Mouse (Mus musculus) CD4-positive helper T cell, adult 2 months (primary cell): ENCODE data around the gene Rnf123.
A peak's percentile ranks its signal among the peaks of the same experiment; 100 is the strongest.

ENCODE experiments used
- DNase-seq: peaks from one replicate; pipeline ENCODE4 v3.0.0-alpha.2; 2012; ENCODE audit warnings: low read depth, missing footprints, low spot score

The Rnf123 gene

DNA sequence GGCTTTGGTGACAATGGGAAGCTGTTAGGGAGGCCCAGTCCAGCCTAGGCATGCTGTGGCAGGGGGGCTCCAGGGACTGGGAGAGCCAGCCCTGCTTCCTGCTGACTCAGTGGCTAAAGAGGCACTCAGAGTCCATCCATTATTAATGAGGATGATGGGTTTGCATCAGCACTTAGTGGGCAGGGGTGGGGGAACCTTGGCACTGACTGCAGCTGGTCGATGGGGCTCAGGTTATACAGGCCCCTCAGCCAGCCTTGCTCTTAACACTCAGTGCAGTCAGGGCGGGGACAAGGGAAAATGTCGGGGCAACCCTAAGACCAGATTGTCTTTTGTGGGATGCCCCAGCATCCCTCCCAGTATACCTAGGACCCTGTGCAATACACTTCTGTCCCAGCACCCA lies 21.0 kb downstream of the Rnf123 start:
- DNase-seq = no peak

DNA sequence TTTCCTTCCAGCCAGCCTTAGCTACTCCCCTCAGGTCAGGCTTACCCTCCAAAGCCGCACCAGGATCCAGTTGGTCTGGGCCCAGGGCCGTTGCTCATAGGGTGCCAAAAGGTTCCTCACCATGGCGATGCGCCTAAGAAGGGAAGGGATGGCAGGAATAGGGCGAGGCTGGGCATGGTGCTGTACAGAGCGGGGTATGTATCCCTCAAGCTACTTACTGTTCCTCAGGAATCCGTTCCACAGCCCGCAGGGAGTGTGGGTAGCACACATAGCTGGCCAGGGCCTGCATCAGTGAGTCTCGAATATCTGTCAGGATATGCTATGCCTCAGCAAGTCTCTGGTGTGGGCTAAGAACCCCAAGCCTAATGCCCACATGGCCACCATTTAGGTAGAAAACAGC lies 24.9 kb downstream of the Rnf123 start:
- DNase-seq = no peak

DNA sequence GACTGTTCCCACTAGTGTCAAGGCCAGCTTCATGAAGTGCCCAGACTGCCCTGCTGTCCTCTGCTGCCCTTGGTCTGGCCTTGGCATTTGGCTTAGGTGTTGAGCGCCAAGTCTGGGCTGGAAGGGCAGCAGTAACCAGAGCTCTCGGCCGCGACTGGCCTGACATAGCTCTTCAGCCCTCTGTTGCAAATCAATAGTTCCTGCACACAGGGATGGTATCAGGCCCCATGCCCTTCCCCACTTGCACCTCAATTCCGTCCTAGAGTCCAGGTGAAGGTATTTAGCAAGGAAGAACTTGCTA lies 25.9 kb downstream of the Rnf123 start:
- no peak for DNase-seq

DNA sequence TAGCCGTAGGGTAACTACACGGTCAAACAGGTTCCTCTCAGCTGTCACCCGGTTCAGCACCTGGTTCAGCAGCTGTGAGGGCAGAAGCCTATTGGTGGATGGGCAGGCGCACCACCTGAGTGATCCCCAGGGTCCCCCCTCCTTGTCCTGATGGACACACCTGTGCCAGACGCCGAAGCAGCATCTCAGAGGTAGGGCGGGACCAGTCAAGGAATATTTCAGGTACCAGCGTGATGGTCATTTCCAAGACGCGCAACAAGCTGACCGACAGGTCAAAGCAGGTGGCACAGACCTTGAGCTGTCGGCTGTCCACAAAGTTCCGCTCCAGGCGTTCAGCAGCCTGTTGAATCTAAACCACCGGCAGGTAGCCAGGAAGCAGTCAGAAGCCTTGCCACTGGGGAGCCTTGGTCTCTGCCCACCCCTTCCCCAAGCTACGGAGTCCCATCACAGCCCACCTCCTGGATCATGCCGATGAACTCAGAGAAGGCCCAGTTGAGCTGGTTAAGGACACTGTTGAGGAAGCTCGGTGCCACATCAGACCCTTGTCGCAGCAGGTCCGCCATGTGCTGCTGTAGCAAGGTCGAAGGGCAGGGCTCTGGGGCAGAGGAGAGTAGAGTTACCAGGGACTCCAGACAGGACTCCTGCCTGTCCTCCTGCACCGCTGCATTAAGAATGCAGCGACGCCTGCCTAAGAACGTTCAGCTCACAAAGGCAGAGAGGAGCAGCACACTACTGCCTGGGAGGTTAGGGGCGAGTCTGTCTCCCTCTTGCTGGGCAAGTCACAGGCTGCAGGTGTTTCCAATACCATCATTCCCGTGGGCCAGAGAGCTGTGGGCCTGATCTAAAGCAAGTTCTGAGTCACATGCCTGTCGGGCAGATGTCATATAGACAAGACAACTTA lies 26.5 kb downstream of the Rnf123 start:
- DNase-seq = no peak

DNA sequence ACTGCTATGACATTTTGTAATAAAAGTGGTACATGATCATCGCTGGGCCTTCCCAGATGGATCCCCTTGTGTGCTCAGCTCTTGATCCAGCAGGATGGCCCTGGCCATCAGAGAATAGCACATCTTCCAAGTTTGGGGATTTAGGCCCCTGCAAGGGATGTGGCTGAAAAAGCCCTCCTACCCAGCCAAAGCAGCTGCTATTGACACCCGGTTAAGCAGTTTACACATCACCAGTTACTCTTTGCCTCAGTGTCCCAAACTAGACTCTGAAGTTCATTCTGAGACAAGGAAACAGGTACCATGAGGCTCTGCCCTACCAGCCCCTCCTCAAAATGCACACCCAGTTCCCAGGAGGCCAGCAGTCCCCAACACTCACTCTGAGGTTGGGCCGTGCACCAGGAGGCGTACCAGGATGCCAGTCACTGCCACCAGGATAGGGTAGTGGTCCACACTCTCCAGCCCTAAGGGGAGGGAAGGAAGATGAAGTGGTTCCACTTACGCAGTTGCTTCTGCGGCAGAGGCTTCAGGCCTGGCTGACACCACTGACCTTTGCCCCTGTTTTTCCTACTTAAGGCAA lies 27.4 kb downstream of the Rnf123 start:
- no peak for DNase-seq

DNA sequence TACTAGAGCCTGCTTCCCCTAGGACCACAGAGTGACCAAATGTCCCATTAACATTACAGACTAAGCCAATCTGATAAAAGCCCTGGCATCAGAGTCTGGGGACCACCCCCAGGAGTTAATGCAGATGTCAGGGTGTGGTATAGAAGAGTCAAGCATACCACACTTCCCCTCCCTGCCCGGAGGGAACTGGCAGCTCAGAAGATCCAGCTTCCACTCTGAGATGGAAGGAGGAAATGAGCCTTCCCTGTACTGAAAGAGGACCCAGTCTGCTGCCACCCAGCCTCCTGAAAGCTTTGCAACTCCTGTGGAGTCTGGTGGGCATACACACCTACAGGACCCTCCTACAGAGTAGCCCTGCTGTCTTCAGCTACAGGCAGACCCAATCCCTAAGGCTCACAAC lies 28.1 kb downstream of the Rnf123 start:
- DNase-seq = no peak

DNA sequence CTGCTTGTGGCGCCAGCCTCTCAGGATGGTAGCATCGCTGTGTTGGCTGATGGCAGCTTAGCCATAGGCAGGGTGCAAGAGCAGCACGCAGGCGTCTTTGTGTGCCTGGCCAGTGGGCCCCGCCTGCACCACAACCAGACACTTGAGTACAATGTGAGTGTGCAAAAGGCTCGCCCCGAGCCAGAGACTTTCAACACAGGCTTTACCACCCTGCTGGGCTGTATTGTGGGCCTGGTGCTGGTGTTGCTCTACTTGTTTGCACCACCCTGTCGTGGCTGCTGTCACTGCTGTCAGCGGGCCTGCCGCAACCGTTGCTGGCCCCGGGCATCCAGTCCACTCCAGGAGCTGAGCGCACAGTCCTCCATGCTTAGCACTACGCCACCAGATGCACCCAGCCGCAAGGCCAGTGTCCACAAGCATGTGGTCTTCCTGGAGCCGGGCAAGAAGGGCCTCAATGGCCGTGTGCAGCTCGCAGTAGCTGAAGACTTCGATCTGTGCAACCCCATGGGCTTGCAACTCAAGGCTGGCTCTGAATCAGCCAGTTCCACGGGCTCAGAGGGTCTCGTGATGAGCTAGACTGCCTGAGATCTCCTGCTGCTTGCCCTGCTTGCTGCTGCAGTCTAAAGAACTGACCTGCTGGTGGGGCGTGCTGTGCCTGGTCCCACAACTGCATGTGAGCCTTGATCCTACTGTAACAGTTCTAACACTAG lies 28.7 kb downstream of the Rnf123 start:
- DNase-seq = no peak

DNA sequence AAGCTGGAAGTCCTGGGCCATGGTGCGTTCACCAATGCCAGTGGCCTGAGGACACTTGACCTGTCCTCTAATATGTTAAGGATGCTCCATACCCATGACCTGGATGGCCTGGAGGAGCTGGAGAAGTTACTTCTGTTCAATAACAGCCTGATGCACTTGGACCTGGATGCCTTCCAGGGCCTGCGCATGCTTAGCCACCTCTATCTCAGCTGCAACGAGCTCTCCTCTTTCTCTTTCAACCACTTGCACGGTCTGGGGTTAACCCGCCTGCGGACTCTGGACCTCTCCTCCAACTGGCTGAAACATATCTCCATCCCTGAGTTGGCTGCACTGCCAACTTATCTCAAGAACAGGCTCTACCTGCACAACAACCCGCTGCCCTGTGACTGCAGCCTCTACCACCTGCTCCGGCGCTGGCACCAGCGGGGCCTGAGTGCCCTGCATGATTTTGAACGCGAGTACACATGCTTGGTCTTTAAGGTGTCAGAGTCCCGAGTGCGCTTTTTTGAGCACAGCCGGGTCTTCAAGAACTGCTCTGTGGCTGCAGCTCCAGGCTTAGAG lies 29.4 kb downstream of the Rnf123 start:
- DNase-seq = no peak

DNA sequence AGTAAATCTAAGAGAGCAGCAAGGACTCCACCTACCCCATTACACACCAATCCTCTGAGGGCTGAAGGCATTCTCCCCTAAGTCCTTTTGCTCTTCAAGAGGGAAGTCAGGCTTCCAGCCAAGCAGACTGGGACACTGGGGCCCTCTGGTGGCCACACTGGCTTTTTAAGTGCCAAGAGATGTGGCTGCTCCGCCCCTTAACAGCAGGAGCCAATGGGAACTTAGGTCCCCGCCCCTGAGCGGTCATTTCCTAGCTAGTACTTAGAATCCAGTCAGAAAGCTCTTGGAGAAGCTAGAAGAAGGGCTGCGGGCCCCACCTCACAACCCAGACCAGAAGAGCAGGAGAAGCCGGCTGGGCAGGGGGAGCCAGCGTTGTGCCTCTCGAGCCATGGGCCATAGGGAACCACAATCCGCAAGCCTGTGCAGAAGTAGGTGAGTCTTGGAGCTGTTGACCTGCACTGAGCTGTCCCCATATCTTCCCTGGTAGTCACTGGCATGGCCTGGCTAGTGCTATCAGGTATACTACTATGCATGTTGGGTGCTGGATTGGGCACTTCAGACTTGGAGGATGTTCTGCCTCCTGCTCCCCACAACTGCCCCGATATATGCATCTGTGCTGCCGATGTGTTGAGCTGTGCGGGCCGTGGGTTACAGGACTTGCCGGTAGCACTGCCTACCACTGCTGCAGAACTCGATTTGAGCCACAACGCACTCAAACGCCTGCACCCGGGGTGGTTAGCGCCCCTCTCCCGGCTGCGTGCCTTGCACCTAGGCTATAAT lies 30.1 kb downstream of the Rnf123 start, which contains the start of gene Amigo3:
TSS of gene Amigo3 (plus strand) at position 275 of the 780 bp plus-strand sequence.
- peak; percentile 93 for DNase-seq

DNA sequence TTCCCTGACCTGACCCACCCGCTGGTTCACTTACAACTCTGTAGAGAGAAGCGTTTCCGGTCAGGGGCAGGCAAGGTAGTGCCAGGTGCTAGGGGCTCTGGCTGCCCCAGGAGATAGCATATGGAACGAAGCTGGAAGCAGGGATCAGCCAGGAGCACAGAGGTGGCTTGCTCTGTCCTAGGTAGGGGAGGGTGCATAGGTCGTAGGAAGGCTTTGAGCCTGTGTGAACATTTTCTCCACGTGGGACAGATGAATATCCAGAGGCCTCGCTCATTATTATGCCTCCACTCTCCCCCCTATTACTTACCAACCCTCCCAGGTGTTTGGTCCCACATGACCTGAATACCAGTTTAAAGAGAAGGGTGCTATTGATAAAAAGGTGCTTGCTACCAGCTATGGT lies 30.7 kb downstream of the Rnf123 start:
- DNase-seq = no peak

DNA sequence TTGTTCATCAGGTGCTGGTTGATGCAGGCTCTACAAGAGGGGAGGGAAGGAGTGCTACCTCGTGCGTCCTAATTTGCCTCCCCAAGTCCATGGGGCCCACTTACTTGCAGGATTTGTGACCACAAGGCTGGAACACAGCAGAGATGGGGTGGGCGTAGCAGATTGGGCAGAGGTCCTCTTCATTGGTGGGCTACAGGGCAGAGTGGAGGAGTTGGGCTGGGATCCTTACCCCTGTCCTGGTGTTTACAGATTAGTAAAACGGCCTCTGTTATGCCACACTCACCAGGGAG lies 31.3 kb downstream of the Rnf123 start:
- no peak for DNase-seq

DNA sequence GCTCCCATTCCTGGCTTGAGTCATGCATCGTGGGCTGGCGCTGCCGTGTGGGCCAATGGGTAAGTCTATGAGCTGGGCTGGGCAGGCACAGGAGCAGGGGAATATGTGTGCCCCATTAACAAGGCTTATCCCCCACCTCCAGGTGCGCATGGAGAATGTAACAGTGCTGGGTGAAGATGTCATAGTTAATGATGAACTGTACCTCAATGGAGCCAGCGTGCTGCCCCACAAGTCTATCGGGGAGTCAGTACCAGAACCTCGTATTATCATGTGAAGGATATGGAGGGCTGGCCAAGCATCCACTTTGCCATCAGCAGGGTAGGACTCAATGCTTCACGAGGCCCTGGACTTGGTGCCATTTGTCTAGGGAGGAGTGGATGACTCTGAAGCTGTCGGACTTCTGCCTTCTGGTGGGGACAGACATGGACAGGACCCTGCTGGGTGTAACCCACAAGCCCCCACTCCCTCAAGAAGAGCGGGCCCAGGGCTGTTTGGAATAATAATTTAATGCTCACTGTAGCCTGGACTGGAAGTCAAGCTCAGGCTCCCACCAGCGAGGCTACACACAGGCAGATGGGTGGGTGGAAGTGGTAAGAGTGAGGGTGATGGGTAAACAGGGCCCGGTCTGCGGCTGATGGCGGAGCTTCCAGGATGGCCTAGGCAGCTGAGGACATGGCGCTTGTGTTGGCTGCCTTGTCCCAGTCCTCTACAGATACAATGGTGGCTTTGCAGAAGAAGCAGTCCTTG lies 31.8 kb downstream of the Rnf123 start:
- no peak for DNase-seq

DNA sequence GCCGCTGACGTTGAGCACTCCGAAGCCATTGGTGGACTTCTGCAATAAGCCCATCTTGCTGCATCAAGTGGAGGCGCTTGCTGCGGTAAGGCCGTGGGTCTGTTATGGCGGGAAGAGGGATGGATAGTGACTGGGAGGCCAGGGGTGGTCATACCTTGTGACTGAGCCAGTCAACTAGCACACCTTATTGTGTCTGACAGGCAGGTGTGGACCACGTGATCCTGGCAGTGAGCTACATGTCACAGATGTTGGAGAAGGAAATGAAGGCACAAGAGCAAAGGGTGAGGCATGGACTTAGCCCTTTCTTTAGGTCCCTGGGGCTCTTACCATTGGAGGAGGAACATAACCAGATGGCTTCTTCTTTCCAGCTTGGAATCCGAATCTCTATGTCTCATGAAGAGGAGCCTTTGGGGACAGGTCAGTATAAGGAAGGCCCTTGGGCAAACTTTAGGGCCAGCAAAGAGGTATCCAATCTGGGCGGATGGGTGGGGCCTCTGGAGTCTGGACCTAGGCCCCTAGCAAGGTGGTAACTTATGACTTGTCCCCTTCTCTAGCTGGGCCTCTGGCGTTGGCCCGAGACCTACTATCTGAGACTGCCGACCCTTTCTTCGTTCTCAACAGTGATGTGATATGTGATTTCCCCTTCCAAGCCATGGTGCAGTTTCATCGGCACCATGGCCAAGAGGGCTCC lies 33.4 kb downstream of the Rnf123 start:
- DNase-seq = no peak

DNA sequence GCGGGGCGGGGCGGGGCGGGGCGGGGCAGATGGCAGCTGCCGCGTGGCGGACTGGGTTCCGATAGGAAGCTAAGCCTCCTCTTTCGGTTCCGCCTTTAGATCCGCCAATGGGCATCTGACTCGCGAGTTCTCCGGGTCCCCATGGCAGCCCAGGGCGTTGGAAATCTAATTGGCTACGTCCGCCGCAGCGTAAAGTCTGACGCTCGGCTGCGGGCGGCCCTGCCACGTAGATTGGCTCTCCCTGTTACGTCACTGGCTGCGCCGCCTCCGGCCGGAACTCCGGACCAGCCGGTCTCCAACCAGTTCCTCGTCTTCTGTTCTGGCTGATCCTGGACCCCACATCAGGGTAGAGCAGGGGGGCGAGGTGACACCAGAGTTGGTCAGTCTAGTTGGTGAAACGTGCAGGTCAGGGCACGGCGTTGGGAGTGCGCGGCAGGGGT lies 34.1 kb downstream of the Rnf123 start, which contains the start of gene Gmppb:
TSS of gene Gmppb (plus strand) at position 227 of the 440 bp plus-strand sequence.
- DNase-seq = peak; percentile 98

DNA sequence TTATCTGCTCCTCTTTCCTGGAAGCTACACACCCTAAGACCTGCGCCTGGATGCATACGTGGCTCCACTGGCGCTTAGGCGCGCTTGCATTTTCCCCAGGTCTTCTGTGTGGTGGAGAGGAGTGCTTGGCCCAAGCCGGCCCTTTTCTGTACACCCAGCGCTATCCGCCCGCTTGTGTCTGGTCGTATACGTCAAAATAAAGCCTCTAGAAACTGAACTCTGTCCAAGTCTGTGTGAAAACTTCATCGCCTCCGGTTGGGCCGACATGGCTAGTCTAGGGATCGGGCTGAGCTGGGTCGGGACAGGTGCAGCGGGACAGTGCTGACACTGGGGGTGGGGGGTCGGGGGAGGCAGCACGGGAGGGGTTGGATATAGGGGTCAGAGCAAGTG lies 34.6 kb downstream of the Rnf123 start:
- DNase-seq = no peak

DNA sequence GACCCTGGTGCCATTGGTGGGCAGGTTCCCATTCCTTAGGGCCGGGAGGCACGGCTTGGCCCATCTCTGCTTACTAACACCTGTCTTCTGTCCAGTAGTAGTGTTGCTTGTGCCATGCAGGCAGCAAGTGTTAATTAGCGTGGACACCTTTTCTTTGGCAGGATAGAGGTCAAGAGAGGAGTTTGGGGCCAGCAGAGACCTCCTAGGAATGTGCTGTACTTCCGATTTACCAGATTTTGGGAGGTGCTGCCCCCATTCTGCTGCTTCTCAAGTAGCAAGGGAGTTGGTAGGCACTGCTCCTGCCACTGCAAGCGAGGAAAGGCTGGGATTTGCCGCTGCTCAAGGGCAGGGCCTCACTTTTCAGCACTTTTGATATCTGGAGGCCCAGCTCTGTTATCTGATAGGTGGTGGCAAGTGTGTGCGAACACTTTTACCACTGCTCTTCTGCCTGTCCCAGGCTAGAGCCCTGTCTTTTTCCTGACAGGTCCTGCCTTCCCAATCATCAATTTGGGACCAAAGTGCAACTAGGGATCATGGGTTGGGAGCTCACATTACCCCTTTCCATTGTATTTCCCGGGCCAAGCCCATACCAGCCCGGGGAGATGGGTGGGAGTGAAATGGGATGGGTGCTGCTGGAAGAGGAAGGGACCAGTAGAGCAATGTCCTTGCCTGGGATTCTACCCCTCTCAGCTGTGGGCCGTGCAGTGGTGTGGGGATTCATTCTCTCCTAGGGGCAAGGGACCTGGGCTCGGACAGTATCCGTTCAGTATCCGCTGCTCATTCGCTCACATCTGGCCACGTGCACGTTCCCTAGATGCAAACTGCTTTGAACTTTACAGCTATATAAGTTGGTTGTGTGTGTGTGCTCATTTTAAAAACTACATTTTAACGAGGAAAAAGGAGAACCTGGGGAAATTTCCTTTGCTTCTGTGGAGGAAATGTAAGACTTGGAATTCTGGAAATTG lies 35.3 kb downstream of the Rnf123 start:
- no peak for DNase-seq

DNA sequence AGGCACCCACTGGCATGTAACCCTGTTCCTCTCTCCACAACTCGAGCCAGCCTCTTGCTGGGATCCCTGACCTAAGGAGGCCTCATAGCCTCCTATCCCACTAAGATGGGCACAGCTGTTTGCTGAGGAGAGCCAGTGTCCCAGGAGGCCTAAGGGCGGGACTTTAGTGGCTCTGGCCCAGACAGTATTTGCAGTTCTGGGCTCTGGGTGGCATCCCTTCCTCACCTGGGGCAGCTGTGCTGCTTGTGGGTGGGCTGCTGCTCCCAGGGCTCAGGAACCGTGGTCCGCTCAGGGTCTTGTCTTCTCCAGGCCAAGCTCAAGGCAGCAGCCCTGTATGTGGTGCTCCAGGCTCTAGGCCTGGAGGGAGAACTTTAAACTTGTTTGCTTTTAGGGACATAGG lies 36.6 kb downstream of the Rnf123 start:
- no peak for DNase-seq

DNA sequence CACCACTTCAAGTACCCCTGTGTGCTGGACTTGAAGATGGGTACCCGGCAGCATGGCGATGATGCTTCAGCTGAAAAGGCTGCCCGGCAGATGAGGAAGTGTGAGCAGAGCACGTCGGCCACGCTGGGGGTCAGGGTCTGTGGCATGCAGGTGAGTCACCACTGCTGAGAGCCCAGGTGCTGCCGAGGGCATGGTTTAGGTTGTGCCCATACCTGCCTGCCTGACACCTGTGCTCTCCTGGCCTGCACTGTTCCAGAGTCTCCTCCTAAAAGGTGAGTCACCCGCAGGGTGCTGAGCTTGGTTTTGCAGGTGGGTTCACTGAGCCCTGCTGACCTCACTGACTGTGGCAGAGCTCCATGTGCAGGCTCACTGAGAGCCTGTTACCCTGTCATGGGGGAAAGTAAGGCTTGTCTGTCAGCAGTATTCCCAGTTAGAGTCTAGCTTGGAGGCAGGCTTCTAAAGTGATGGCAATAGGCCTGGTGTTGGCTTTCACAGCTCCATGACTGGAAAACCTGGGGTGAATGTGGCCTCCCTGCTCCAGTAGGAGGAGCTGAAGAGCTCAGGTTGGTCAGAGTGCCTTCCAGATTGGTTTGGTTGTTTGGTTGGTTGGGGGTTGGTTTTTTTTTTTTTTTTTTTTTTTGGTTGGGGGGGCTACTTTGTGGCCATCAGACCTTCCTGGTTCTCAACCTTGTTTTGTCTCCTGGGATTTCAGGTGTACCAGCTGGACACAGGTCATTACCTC lies 38.2 kb downstream of the Rnf123 start:
- DNase-seq = no peak
